Mouse (Mus musculus): ENCODE results near the gene Isy1.

- TF ChIP-seq CTCF (IDR thresholded peaks at IDR 0.05; ENCODE audit: insufficient read depth, low read length) (no peak), POLR2A (IDR thresholded peaks at IDR 0.05; ENCODE audit: borderline replicate concordance, extremely low read depth, low read depth, low read length) (no peak)
These were observed 61.9 kb downstream of the Isy1 start for GRCm38 (mm10) chr6:87776663-87777062.
